Mouse (Mus musculus): ENCODE measurements around the gene Get4.

Get4 gene

DNA sequence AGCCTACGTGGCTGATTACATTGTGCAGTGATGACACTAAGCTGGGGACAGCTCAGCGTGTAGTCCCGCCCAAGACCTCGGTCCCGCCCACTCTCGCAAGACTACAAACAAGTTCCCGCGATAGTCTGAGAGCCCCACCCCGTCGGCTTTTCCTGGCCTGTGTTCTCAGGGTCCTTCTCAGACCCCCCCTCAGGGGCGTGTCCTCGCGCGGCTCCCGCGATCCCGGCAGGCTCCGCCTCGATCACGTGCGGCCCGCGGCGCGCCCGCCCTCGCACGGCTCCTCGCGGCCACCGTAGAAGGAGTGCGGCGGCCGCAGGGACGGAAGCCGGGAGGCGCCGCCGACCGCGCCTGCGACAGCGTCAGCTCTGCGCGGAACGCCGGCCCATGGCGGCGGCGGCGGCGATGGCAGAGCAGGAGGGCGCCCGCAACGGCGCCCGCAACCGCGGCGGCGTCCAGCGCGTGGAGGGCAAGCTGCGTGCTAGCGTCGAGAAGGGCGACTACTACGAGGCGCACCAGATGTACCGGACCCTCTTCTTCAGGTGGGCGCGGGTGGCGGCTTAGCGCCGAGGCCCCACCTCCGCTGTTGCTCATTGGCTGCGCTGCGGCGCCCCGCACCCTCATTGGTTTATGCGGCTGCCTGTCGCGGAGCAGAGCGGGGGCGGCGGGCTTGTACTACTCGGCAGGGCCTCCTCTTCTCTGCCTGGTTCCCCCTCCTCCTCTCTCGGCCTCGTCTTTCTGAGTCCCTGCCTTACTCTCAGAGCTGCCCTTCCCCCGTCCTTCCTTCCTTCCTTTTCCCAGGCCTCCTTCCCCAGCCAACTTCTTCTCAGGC is at the start of gene Get4:
Get4 (plus strand) TSS at position 244 of the 829 bp plus-strand sequence.
- DNase-seq (ENCODE audit: low spot score in 2 of 2) = peak; percentile 98 to 99

DNA sequence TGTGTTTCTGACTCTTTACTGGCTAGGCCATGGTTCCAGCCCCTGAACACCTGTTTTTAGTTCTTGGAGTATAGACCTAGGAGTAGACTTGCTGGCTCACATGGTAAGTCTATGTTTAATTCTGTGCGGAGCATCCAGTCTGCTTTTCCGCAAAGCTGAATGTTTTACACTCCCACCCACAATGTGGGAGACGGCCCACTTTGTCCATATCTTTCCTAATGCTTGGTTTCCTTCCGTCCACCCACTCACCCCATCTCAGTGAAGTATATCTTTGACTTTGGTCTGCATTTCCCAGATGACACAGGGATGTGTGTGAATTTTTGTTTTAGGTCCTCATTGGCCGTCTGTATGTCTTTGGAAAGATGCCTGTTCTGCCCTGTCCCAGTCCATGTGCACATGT is 48.8 kb upstream of the Get4 start:
- no peak for DNase-seq (ENCODE audit: low spot score in 2 of 2)

DNA sequence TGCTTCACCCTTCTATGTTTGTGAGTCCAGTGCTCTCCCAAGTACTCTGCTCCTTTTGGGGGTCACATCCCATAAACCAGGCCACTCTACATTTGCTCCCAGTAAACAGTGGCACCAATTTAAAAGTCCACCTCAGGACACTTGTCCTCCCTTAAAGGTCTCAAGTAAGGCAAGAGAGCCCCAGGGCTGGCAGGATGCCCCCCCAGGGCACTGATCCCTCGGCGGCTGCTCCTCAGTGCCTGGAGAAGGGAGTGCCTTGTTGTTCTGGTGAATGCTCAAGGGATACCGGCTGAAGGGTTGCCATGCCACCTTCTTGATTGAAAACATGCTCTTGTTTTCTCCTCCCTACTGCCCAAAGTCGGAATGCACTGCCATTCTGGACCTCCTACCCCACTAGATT is 46.0 kb upstream of the Get4 start:
- DNase-seq (ENCODE audit: low spot score in 2 of 2) = no peak

DNA sequence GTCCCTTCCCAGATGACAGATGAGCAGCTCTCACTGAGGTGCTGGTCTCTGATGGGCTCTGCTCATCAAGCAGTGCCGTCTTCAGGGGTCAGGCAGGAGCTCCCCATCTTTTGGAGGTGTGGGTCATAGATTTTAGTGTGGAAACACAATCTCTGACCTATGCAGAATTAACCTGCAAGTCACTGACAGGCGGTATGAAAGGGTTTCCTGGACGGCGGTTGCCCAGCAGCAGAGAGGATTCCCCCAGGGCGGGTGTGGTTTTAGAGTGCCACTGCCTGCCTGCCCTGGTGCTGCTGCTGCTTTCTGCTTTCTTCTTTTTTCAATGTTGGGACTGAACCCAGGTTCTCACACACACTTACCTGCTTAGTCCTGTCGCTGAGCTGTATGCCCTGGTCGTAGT is 45.6 kb upstream of the Get4 start:
- DNase-seq (ENCODE audit: low spot score in 2 of 2) = peak; percentile 15 to 28

DNA sequence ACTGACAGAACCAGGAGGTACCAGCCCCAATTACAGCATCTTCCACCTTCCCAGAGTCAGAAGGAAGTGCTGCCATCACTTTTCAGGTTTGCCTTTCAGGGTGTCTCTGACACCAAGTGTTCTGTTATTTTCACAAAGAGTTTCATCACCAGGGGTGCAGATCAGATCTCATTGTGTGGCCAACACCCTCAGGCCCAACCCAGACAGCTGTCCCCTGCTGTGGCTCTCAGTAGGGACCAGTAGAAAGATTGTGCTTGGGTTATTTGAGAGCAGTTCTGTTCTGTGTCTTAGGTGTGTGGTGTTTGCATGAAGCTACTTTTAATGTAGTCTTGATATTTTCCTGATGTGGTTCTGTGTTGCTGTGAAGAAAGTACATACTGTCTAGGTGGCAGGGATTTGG is 43.9 kb upstream of the Get4 start:
- no peak for DNase-seq (ENCODE audit: low spot score in 2 of 2)

DNA sequence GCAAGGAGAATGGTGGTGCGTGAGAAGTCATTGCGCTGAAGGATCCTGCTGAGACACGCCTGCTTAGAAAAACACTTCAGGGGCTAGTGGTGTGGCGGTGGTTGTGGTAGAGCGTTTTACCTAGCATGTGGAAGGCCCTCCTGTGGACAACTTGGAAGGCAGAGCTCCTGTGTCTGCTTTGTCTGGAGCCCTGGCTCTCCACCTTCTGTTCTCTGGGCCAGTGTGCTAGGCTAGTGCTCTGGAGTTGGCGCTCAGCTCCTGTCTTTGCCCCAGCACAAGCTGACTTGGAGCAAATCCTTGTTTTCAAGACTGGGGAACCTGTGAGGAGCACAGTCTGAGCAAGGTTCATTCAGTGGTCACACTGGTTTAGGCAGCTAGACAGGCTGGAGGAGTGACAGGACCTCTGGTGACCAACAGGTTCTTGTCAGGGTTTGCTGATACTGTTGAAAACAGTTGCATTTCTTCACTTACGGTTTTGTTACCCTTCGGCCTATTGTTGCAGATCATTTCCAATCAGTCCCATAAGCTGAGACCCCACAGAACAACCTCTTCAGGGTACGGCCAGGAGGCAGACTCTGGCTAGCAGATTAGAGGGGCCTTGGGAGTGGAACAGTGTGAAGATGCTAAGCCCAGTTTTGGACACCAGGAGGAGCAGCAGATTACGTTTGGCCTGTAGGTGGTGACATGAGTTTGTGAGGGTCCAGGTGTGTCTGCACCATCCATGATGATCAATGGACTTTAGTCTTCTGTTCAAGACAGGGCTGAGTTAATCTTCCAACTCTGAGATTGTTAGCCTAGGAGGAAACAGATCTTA is 43.0 kb upstream of the Get4 start:
- no peak for DNase-seq (ENCODE audit: low spot score in 2 of 2)

DNA sequence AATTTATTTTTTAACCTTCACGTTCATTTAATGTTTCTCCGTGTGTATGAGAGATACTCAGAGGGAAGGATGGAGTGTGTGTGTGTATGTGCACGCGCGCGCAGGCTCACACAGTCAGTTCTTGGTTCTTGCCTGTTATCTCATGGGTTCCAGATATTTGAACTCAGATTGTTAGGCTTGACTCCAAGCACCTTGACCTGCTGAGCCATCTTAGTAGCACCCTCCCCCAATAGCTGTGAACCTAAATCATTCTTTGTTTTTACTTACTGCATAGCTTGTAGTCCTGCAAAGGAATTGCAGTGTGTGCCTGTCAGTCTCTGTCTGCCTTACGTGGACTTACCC is 42.5 kb upstream of the Get4 start:
- DNase-seq (ENCODE audit: low spot score in 2 of 2) = no peak

DNA sequence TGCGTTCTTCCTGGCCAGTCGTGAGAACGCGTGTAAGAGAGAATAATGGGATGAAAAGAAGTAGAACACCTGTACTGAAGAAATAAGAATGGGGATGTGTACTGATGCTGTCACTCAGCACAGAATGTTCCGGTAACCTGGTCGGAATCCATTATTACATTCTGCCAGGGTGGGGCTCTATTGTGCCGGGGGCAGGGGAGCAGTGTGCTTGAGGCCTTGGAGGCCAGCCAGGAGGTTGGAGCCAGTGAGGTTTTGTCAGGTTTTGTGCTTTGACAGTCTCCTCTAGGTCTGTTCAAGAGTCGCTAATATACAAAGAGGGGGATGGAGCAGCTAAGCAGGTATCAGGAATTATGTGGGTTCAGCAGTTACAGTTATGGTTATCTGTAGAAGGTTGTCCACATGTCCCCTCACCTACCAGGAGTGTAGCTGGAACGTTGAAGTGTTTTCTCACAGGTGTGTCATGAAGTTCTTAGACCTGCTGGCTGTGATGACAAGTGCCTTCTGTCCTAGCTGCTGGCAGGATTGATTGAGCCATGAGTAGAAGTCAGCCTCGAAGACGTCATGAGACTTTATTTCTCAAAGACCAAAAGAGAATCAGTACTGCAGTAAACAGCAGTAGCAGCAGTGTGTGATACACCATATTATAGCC is 40.3 kb upstream of the Get4 start:
- DNase-seq (ENCODE audit: low spot score in 2 of 2) = no peak

DNA sequence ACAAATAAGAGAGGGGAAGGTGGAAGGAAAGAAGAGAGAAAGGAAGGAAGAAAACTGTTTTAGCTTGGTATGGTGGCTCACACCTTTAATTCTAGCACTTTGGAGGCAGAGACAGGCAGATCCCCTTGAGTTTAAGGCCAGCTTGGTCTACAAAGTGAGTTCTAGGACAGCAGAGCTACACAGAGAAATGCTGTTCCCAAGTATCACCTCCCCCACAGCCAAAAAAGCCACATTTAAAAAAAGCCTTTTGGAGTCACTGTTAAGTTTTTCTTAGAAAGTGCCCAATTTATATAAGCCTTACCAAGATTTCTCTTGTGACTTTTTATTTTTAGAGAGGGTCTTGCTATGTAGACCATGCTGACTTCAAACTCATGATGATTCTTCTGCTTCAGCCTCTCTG is 37.8 kb upstream of the Get4 start:
- no peak for DNase-seq (ENCODE audit: low spot score in 2 of 2)

DNA sequence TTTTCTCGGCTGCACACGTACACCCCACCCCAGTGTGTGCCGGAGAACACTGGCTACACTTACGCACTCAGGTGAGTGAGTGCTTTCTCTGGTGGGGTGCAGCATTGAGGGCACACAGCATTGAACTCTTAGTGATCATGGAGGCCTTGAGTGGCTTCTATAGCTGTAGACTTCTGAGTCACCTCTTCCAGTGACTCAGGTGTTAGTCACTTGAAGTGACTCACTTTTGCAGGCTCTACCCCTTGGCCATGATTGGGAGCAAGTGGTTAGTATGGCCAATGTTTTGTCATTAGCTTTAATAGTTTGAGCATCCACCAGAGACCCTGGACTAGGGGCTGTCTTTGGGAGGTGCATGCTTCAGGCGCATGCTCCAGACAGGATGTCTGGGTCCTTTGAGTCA is 36.9 kb upstream of the Get4 start:
- no peak for DNase-seq (ENCODE audit: low spot score in 2 of 2)

DNA sequence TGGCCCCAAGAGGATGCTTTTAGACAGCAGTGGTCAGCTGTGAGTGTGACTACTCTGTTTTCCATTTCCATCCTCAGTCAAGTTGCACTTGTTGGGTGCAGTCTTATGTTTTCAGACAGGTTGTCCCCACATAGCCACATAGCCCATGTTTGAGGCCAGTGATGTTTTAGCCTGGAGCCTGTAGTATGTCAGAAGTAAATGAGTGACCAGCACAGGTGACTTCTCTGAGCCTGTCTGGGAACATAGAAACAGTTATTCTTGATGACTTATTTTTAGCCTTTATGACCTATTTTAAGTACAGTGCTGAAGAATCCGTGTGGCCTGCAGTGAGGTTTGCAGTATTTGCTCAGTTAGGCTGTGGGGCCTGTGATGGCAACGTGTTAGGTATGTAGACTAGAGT is 36.0 kb upstream of the Get4 start:
- DNase-seq (ENCODE audit: low spot score in 2 of 2) = no peak

DNA sequence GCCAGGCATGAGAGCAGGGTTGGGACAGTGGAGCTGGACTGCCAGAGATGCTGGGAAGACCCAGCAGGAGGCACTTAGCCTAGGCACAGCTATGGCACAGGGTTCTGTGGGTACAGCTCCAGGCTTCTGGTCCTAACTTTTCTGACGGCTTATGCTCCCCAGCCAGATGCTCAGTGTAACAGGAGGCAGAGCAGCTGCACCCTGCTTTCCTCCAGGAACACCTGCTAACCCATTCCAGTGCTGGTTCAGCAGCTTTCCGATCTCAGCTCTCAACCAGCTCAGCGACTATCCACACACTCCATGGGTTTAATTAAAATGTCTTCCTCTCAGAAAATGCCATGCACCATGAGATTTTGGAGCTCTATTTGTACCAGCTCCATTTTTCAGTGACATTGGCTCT is 35.4 kb upstream of the Get4 start:
- DNase-seq (ENCODE audit: low spot score in 2 of 2) = no peak

DNA sequence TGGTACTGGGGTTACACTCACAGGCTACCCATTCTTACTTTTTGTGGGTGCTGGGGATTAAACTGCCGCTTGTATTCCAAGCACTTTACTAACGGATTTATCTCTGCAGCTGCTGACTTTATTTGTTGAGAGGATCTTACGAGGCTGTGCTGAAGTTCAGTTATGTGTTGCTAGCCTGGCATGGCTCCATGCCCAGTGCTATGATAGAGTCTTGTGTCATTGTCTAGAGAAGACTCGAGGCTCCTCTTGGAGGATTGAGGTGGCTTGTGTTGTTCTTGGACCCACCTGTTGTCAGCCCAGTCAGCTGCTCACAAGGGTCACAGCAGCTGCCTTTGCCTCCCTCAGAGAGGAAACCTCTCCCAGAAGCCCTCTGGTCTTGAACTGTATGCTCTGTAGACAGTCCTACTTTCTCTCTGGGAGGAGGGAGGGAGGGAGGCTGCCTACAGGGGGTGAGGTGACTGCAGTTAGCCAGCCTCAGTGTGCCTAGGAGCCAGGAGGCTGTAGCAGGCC is 32.1 kb upstream of the Get4 start:
- DNase-seq (ENCODE audit: low spot score in 2 of 2) = no peak

DNA sequence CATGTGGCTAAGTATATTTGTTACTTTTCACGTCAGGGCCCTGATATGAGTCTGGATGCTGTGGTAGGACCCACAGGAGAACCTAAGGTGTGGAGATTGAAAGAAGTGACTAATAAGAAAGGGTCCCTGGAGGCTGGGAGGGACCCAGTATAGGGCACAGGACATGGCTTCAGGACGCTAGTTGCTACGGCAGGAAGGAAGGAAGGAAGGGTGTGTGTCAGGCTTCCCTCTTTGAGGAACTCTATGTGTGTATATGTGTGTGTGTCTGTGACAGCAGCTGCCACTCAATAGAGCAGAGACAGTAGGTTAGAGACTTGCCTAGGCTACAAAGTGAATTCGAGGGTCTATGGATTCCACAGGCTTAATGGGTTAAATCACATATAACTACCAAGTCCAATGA is 31.5 kb upstream of the Get4 start:
- no peak for DNase-seq (ENCODE audit: low spot score in 2 of 2)

DNA sequence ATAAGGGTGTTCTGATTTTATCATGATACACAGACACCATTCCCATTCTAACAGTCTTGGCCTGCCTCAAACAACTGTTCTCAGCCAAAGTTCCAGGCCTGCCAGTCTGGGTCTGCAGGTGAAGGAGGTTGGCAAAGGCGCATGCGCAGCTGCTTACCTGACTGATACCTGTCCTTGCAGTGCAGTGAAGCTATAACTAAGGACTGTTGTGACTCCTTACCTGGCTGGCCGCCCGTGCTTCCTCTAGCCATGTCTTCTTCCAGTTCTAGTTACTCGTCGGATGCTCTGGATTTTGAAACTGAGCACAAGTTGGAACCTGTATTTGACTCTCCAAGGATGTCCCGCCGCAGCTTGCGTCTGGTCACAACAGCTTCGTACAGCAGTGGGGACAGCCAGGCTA is 28.8 kb upstream of the Get4 start:
- no peak for DNase-seq (ENCODE audit: low spot score in 2 of 2)

DNA sequence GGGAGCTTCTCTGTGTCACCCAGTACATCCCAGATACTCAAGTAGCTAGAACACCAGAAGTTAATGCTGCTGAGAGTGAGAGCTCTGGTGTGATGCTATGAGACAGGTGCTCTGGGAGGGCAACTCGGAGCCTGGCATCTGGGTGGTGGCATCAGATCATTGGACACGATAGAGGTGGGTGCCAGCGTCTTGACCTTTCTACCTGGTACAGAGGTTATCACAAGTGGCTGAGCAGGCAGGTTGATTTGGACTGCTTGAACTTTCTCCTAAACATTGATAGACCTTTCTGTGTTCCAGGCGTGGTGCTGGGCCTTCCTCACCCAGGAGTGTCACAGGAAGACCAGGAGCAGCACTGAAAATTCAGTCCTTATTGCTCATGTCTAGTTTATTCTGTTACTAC is 24.9 kb upstream of the Get4 start:
- DNase-seq (ENCODE audit: low spot score in 2 of 2) = no peak

DNA sequence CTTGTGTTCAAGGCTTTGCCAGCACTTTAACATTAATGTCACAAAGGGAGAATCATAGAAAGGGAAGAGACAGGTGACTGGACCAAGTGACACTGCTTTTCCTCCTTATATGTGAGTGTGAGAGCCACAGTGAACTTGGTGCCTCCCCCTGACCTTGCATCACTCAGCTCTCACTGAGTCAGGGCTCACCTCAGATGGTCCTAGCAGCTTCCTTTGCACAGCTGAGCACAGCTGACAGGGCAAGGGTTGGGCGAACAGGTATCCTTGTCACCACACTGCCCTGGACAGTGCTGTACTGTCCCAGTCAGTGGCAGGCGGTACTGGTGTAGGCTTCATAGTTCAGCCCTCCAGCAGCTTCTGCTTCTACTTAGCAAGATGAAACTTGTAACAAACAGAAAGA is 24.5 kb upstream of the Get4 start:
- no peak for DNase-seq (ENCODE audit: low spot score in 2 of 2)

DNA sequence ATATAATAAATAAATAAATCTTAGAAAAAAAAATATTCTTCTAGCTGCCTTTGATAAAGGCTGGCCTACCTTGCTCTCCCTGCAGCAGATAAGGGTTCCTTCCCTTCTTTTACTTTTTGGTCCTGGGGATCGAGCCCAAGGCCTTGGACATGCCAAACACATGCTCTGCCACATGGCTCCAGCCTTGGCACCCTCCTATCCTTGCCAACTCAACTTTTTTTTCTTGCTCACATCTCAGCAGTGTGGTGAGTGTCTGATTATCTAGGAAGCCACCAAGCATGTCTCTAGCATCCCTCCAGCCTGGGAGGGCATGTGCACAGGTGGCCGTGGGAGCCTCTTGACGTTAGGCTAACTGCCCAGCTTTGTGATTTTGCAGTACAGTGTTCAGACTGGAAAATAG is 23.8 kb upstream of the Get4 start:
- DNase-seq (ENCODE audit: low spot score in 2 of 2) = no peak

DNA sequence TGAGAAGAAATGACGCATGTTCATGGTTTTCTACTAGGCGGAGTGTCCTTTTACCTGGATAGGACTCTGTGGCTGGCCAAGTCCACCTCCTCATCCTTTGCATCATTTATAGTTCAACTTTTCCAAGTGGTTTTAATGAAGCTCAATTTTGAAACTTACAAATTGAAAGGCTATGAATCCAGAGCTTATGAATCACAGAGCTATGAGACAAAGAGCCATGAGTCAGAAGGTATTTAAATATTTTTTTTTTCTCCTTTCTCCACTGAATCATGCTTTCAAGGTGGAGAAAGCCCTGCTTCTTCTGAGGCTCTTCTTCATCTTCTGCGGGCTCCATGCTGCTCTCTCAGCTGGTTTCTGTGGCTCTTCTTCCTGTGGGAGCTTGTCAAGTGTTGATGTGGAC is 22.4 kb upstream of the Get4 start:
- DNase-seq (ENCODE audit: low spot score in 2 of 2) = no peak

DNA sequence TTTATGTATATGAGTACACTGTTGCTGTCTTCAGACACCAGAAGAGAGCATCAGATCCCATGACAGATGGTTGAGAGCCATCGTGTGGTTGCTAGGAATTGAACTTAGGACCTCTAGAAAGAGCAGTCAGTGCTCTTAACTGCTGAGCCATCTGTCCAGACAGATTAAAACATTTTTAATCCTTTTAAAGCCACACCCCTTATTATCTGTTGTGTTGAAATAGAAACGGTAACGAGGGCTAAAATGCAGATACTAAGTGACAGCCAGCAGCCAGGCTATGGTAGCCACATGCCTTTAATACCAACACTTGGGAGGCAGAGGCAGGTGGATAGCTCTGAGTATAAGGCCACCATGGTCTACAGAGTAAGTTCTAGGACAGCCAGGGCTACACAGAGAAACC is 20.0 kb upstream of the Get4 start:
- no peak for DNase-seq (ENCODE audit: low spot score in 2 of 2)

DNA sequence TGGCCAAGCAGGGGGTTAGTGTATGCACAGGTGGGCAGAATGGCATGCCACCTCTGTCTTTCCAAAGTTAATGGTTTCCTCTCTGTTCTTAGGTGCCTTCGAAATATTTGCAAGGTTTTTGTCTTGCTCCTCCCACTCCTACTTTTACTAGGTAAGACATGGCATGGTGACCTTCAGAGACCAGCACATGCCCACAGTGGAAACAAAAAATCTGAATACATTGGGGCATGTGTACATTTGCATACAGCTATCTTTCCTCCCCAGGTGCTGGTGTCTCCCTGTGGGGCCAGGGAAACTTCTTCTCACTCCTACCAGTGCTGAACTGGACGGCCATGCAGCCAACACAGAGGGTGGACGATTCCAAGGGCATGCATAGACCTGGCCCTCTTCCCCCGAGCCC is 17.7 kb upstream of the Get4 start:
- DNase-seq (ENCODE audit: low spot score in 2 of 2) = no peak

DNA sequence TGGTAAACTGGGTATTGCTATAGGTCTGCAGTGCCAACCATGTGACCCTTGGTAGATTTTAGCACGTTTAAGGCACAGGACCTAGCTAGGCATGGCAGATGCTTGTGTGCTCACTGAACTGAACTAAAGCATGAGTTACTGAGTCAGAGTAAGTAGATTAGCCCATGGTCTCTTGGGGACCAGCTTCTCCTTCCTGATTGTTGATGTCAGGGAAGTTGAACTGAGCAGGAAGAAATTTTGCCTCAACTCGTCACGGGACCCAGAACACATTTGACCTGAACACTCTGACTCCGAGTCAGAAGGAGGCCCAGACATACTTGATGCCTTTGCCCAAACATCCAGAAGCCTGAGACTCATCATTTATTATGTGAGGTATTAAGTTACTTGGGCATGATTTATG is 14.7 kb upstream of the Get4 start:
- no peak for DNase-seq (ENCODE audit: low spot score in 2 of 2)

All from natural killer cell, adult 2 months (primary cell).